Mouse (Mus musculus) MEL-GATA-1-ER (cell line): ENCODE data around the gene Ss18l2.

Experiments used
- DNase-seq: peaks from one replicate; pipeline ENCODE4 v3.0.0-alpha.2; 2012; ENCODE audit warnings: low read depth; ENCODE audit errors: extremely low read depth

The Ss18l2 gene

DNA sequence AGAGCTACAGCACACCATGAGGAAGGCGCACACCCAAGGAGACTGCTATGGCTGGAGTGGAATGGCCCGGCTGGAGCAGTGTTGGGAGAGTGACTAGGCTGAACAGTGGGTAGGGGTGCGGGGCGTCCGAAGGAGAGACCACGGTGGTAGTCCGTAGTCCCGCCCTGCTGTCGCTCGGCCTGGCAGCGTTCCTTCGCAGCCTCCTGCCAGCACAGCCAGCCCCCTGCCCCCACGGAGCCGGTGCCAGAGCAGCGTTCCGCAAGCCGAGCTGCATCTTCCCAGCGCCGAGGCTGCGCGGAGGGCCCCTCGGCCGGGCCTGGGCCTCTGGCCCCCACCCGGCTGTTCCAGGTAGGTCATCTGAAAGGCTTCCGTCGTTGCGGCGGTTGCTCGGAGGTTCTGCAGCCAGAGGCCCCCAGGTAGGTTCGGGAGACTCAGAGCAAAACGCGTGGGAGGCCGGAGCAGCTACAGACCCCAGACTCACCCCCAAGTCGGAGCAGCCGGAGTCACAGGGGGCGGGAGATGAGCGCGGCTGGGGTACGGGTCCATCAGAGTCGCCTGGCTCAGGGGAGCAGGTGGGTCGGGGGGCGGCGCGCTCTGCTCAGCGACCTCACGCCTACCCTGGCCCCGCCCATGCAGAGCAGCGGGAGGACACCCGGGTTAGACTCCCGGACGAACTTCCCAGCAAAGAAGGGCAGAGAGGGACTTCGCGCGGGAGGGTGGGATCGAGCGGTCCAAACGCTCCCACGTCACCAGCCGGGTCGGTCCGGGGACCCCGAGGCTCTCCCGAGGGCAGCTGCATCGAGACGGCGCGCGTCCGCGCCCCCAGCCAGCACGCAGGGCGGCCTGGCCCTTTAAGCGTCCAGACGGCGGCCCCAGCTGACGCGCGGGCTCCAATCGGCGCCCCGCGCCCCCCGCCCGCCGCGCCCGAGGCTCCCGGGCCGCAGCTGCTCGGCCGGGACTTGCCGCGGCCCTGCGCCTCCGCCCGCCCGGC, 49.3 kb downstream of the Ss18l2 start, which contains the start of gene Zfp651:
Gene Zfp651 (plus strand): TSS at position 240 of the 991 bp plus-strand sequence.
- DNase-seq: no peak

DNA sequence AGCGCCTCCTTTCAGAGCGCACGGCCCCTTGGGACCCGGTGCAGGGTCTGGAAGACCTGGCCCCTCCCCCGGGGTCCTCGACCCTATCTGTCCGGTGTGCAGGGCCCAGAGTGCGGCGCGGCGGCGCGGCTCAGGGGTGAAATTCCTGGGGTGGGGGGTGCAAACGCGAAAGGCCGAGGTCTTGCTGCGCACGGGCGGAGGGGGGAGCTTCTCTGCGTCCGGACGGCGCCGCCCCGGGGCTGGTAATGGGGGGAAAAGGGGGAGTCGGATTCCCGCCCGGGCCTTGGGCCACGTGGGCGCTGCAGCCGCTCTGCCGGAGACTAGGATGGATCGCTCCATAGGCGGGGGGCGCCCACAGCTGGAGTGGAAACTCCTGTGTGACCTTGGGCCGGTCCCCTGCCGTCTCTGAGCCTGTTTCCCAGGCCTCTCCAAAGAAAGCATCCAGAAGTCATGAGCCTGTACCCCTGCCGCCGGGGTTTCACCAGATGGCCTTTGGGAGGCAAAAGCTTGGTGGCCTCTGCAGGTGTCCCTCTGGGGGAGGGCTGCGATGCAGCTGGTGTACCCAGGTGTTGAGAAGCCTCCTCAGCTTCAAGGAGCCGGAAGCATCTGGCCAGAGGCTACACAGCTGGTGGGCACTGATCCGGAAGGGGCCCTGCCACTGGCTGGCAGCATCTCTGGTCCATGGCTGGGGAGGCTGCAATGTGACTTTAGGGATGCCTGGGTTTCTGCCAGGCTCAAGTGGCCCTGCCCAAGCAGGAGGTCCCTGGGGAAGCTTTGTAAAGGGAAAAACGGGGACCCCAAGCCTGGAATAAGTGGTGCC, 50.4 kb downstream of the Ss18l2 start:
- no peak for DNase-seq

DNA sequence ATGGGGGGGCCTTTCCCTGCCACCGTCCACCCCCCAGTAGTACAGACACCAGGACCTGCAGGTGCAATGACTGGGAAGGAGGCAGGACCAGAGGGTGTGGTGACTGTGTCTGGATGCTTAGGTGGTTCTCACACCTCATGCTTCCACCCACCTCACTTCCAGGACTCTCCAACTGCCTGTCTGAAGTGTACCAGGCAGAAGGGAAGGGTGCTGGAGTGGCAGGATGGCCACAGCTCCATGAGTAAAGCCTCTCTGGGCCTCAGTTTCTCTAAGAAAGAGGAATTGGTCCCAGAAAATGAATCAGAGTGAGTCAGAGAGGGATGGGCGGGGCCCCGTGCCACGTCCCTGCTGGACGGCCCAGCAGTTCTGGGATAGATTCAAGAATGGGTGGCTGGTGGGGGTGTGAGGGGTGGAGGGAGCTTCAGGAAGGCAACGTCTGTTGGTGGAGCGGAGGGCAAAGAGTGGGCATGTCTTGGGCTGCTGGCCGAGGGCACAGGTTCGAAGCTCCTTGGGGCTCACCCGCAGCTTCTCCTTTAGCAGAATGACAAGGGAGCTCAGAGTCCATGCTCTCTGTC, 51.0 kb downstream of the Ss18l2 start:
- DNase-seq: no peak

DNA sequence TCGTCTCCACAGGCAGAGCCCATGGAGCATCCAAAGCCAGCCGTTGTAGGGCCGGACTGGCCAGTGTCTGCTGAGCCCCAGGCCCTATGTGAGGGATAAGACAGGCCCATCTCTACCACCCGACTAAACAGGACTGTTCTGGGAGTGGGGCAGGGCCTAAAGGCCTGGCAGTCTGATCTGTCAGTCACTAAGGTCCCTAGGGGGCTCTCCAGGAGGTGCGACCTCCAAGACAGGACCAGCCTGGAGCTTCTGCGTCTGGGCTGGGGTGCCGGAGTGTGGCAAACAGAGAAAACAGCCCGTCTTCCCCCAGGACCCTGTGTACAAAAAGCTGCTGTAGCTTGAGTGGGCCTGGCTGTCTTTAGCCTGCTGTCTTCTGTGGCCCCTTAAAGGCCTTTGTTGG, 51.7 kb downstream of the Ss18l2 start:
- no peak for DNase-seq

DNA sequence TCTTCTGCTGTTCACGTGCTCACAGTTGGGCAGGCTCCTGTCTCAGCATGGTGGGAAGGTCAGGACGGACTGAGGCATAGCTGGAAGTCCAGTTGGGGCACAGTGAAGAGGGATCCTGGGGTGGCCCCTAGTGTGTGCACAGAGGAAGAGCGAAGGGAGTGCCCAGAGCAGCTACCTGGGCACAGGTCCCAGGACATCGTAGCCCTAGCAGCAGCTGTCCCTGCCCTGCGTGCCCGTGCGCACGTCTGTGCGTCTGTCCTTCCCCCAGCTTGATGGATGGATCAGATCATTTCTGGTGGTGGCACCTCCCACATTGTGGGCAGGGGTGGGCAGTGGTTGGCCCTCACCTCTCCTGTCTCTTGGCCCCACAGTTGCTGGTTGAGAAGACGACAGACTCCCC, 52.1 kb downstream of the Ss18l2 start:
- no peak for DNase-seq

DNA sequence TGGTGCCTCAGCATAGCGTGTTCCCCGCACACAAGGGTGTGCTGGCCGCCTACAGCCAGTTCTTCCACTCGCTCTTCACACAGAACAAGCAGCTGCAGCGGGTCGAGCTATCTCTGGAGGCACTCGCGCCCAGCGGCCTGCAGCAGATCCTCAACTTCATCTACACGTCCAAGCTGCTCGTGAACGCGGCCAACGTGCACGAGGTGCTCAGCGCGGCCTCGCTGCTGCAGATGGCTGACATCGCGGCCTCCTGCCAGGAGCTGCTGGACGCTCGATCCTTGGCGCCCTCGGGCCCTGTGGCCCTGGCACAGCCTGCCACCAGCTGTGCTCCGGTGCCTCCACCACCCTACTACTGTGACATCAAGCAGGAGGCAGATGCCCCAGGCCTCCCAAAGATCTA, 52.6 kb downstream of the Ss18l2 start:
- DNase-seq: no peak
